Comparison of ENCODE assay signal across 7 mouse cellular contexts in the genomic region with DNA sequence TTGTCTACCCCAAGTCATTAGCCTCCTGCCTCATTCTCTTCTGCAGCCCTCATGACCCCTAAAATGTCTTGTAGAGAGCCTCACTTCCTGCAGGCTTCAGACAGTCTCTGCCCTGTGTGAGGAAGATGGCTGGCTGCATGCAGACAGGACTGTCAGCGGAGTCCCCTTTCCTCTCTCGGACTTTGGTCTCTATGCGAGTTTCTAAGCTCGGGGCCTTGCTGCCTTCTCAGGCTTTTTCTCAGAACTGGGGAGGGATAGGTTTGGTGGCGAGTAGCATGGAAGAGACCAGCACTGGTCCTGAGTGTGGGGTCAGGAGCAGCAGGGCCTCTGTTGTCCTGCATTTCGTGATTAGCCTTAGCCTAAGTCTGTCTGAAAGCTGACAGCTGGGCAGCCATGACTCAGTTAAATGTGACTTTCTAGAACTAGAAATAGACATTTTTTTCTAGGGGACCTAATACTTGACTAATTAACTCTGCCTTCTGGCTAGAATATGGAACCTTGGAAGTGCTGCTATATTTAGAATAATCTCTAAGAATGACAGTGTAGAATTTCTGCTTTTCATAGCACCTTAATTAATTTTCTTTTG.
"Had no signal": no experiment of that assay in that cellular context is flagged by ENCODE, and none has a peak within 500 bp of the region (broad histone marks: within the 10 kb centered on the region; RNA-seq: fewer than 3 reads in every experiment).

No protein-coding gene starts in this region.

- H3K36me3 ChIP-seq: midbrain, embryonic 13.5 days; neural tube, embryonic 12.5 days had no signal

- H3K4me3 ChIP-seq: limb, embryonic 13.5 days; midbrain, embryonic 13.5 days; neural tube, embryonic 12.5 days had no signal

- H3K4me2 ChIP-seq: limb, embryonic 13.5 days; midbrain, embryonic 13.5 days; neural tube, embryonic 12.5 days had no signal

- H3K27me3 ChIP-seq: limb, embryonic 13.5 days; midbrain, embryonic 13.5 days; neural tube, embryonic 12.5 days had no signal

- DNase-seq: kidney, postnatal 25 days; retina, postnatal 1 day; thymus, postnatal 36 days had no signal

- H3K27ac ChIP-seq: limb, embryonic 13.5 days; liver, embryonic 14.5 days; midbrain, embryonic 13.5 days; neural tube, embryonic 12.5 days had no signal

- H3K4me1 ChIP-seq: limb, embryonic 13.5 days; midbrain, embryonic 13.5 days; neural tube, embryonic 12.5 days had no signal
